In the genomic region with DNA sequence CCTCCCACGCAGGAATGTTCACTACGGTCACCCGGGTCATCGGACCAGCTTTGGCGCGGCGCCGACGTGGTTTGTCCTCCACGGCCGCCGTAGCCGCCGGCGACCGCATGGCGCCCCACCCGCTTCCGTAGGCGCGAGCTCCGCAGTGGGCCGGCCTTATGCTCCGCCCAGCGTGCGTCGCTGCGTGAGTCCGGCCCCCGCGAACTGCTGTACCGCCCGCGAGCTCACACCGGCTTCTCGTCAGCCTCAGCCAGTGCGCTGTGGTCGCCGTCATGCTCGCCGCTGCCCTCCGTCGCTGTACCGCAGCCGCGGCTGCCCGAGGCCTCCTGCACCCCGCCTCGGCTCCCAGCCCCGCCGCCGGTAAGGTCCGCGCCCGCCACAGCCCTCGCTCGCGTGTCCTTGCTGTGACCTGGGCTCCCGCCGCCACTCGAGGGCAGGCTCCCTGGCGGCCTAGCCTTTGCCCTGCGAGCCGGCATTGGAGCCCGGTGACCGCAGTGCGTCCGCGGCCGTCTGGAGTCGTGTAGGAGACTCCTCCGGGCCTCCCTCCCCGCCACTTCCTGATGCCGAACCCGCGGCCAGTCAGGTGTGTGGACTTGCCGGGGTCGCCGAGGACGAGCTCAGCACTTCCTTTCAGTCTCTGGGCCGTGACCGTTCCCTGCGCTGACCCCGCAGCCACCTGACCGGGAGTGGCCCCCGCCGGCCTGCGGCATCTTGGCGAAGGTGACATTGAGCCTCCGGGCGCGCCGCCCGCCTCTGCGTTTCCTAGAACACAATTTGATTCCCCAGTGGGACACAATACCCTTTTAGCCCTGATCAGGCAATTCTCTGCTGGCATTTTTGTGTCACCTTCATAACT, we compare ENCODE assay signal across 8 mouse cellular contexts. TPM values are rescaled to one million over a fixed set of nuclear protein-coding genes. Genes with fewer than 3 reads are reported as not detected.
DNase-seq lines count a peak whose midpoint lies in the region; ATAC-seq lines count a peak whose summit lies in the region.

TSS of gene Cox5a (plus strand) at position 219 of the 856 bp plus-strand sequence.

- peak within 1 kb of the TSS; percentile 89 for H3K4me3 ChIP-seq in intestine, embryonic 14.5 days (ENCODE audit: low read depth, low read length)

- H3K36me3 ChIP-seq in intestine, embryonic 14.5 days (ENCODE audit: control insufficient read depth, insufficient read depth, low read length) = no peaks in the 10 kb centered on the region

- peak; percentile 96 for ATAC-seq in intestine, embryonic 14.5 days (replicated peaks; ENCODE audit: low FRiP score, low TSS enrichment, low read depth)

- H3K27ac ChIP-seq in intestine, embryonic 14.5 days (ENCODE audit: low read depth) = peak within 1 kb of the TSS; percentile 82

- WGBS in intestine, embryonic 14.5 days = under 1% methylated on average over 95 of the region's 95 CpGs

- intact Hi-C loops in gastrocnemius, postnatal 14 days (cut with DNase I; ENCODE audit: low total_unique reads) = no loop called here
- intact Hi-C loops in left cerebral cortex, postnatal 14 days (cut with DNase I) = loop anchor here (5.0 kb wide), 1 partner anchor 131 kb away; the partner anchor contains the start of gene Csk

- no peaks in the 10 kb centered on the region for H3K27me3 ChIP-seq in intestine, embryonic 14.5 days (replicated peaks; ENCODE audit: control insufficient read depth, insufficient read depth, low read length)

- H3K4me2 ChIP-seq in intestine, embryonic 14.5 days (ENCODE audit: low read length) = peak within 1 kb of the TSS; percentile 81

- peak within 1 kb of the TSS; percentile 93 for H3K9ac ChIP-seq in intestine, embryonic 14.5 days (ENCODE audit: low read length)

- peaks cover 19% of the 10 kb centered on the region for H3K4me1 ChIP-seq in intestine, embryonic 14.5 days (replicated peaks; ENCODE audit: control insufficient read depth, insufficient read depth, low read length)

- peak; percentile 96 to 98 for DNase-seq in adrenal gland, adult (ENCODE audit: inconsistent age in 2 of 2, low spot score in 1 of 2)
- DNase-seq in embryo, embryonic 10.5 days (ENCODE audit: low spot score) = peak; percentile 93
- peak; percentile 96 for DNase-seq in gastrocnemius, postnatal 14 days
- DNase-seq in intestine, embryonic 14.5 days (ENCODE audit: low spot score) = peak; percentile 90
- DNase-seq in left cerebral cortex, postnatal 14 days (ENCODE audit: low spot score in 2 of 2) = peak; percentile 94
- DNase-seq in mesoderm, embryonic 11.5 days (ENCODE audit: low read depth, low spot score) = peak; percentile 95
- DNase-seq in right cerebral cortex, postnatal 36 days (ENCODE audit: low spot score in 2 of 2) = peak; percentile 91 to 93
- peak; percentile 92 for DNase-seq in yolk sac, embryonic 10.5 days (ENCODE audit: low spot score)

- no peaks in the 10 kb centered on the region for H3K9me3 ChIP-seq in intestine, embryonic 14.5 days (ENCODE audit: control insufficient read depth, low read length)

RNA-seq across cellular contexts. Expression of gene Cox5a, which starts in this region (rescaled TPM):
- total RNA-seq in gastrocnemius, postnatal 14 days (2021) = 1,000 to 10,000 TPM; 1,175 to 1,382 TPM
- 622 and 687 TPM in 2 replicates for polyA plus RNA-seq in intestine, embryonic 14.5 days (2014; fragmentation: Nextera tagmentation; extraction: Ambion mirVana)
- total RNA-seq in left cerebral cortex, postnatal 14 days (2021) = 100 to 1,000 TPM; 481 to 515 TPM

Comparison
In these comparisons a context has a peak if more than half of its experiments do, and no peak if none do; other contexts are left out.
1. Peak in every context shown above with its lines: DNase-seq, ATAC-seq, H3K4me3 ChIP-seq and H3K27ac ChIP-seq.